Mouse (Mus musculus) heart, embryonic 16.5 days (tissue): Measurements from ENCODE around the gene Plb1. TPM values are rescaled to one million over a fixed set of nuclear protein-coding genes. Genes with fewer than 3 reads are reported as not detected.

Source experiments
- ATAC-seq: fragments of 200-750 bp; cut with Nextera tagmentation; replicated peaks from 2 replicates; pipeline ENCODE4 v1.8.0; 2017; ENCODE audit warnings: moderate number of reproducible peaks; ENCODE audit not compliant: insufficient read depth, low FRiP score; ENCODE audit errors: extremely low read depth
- H3K27ac ChIP-seq: fragments of 300-500 bp; sonication (generic); 2 replicates; pipeline ENCODE4 v1.5.1; 2014; ENCODE audit warnings: mild to moderate bottlenecking, low read length, control low read depth, moderate library complexity
- H3K27me3 ChIP-seq: fragments of 300-500 bp; sonication (generic); 2 replicates; pipeline ENCODE4 v1.6.1; 2014; ENCODE audit warnings: low read length, mixed read lengths; ENCODE audit not compliant: control insufficient read depth, insufficient read depth
- H3K36me3 ChIP-seq: fragments of 300-500 bp; sonication (generic); 2 replicates; pipeline ENCODE4 v1.6.1; 2014; ENCODE audit not compliant: control insufficient read depth, insufficient read depth
- H3K4me1 ChIP-seq: fragments of 300-500 bp; sonication (generic); 2 replicates; pipeline ENCODE4 v1.6.1; 2014; ENCODE audit warnings: low read length, mixed read lengths; ENCODE audit not compliant: control insufficient read depth, insufficient read depth
- H3K4me2 ChIP-seq: fragments of 300-500 bp; sonication (generic); 2 replicates; pipeline ENCODE4 v1.6.1; 2014; ENCODE audit warnings: low read depth, mild to moderate bottlenecking, control low read depth, low read length
- H3K4me3 ChIP-seq: fragments of 300-500 bp; sonication (generic); 2 replicates; pipeline ENCODE4 v1.5.1; 2014; ENCODE audit warnings: mild to moderate bottlenecking, control low read depth, low read length
- H3K9ac ChIP-seq: fragments of 300-500 bp; sonication (generic); 2 replicates; pipeline ENCODE4 v1.6.1; 2014; ENCODE audit warnings: low read length, control low read depth
- H3K9me3 ChIP-seq: fragments of 300-500 bp; sonication (generic); replicated peaks from 2 replicates; pipeline ENCODE4 v1.6.1; 2016; ENCODE audit warnings: low read length; ENCODE audit not compliant: control insufficient read depth
- WGBS: fragments of 180-500 bp; shearing (Covaris S2); extraction: QIAGEN DNeasy Blood & Tissue Kit; methylation state at CpG from one replicate; pipeline ENCODE4 v1.1.7; 2014; 5-methylcytosine and 5-hydroxymethylcytosine counted together
- polyA plus RNA-seq: library from polyadenylated mRNA; unstranded; fragments of >200 nt; fragmentation: Nextera tagmentation; extraction: Ambion mirVana; gene quantifications from 2 replicates; pipeline ENCODE4 v1.2.1, GENCODE M21; 2015

Plb1 gene
- polyA plus RNA-seq, 1 experiment from 2014 or later: 2.5 TPM

DNA sequence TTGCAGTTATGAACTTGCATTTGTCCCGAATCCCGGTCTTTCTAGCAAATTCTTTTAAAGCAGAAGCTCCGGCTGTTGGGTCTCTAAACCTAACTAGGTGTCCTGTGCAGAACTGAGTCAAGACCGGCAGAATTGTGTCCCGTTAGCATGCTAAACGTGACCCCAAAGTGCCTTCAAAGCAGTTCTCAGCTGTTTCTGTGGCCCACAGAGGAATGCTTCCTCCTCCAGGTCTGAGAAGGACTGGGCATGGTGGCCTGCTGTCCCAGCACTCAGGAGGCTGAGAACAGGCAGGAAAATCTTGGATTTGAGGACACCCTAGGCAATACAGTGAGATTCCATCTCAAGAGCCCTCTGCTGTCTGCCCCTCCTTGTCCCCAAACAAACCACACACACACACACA, 183.0 kb downstream of the Plb1 start:
- no peak for ATAC-seq
- H3K9ac ChIP-seq: no peak overlapping the region
- H3K36me3 ChIP-seq: no peaks in the 10 kb centered on the region
- peak overlapping the region; percentile 17; the same call in 1 of the 2 replicates for H3K27ac ChIP-seq
- no peak overlapping the region for H3K4me3 ChIP-seq
- H3K4me1 ChIP-seq: peaks cover 46% of the 10 kb centered on the region
- 80% methylated on average over 6 of the region's 6 CpGs for WGBS
- no peak overlapping the region for H3K4me2 ChIP-seq
- no peaks in the 10 kb centered on the region for H3K27me3 ChIP-seq
- H3K9me3 ChIP-seq: no peaks in the 10 kb centered on the region

Other genes with a start within 250 kb of the Plb1 start
- gene Fosl2, start 96.9 kb upstream of the Plb1 start, polyA plus RNA-seq: 2.4 and 2.5 TPM in 2 replicates
- gene Ppp1cb, start 226.1 kb downstream of the Plb1 start, polyA plus RNA-seq: 225 and 251 TPM in 2 replicates